9 mouse cellular contexts compared by ENCODE assay signal in genomic region chr1:81316403-81316994, GRCm38 (mm10).
DNase-seq lines count a peak whose midpoint lies in the region; ATAC-seq and TF ChIP-seq lines count a peak whose summit lies in the region.
"Had no signal": no experiment of that assay in that cellular context is flagged by ENCODE, and none has a peak within 500 bp of the region (broad histone marks: within the 10 kb centered on the region; RNA-seq: fewer than 3 reads in every experiment).

No protein-coding gene starts in this region.

- DNase-seq in ES-CJ7 (ENCODE audit: low read depth, low spot score) = peak; percentile 46
- peak; percentile 73 for DNase-seq in forebrain, embryonic 10.5 days (ENCODE audit: extremely low spot score, low spot score)
- DNase-seq in hindbrain, embryonic 10.5 days (ENCODE audit: low spot score) = peak; percentile 76
- peak; percentile 78 to 88 for DNase-seq in layer of hippocampus, postnatal 14 days (ENCODE audit: low spot score in 2 of 2)
- DNase-seq in lung, postnatal 36 days = peak; percentile 72
- DNase-seq in right cerebral cortex, postnatal 14 days = peak; percentile 73

- ATAC-seq in activated CD4-positive, CD25-positive, alpha-beta regulatory T cell, adult 4 months = no peak

- no peaks in the 10 kb centered on the region for H3K36me3 ChIP-seq in forebrain, embryonic 10.5 days (replicated peaks)
- no peaks in the 10 kb centered on the region for H3K36me3 ChIP-seq in hindbrain, embryonic 10.5 days
- H3K36me3 ChIP-seq: limb, embryonic 13.5 days had no signal

- H3K4me3 ChIP-seq in bone marrow macrophage, adult 2 months (ENCODE audit: insufficient read depth, low read length) = no peak overlapping the region
- no peak overlapping the region for H3K4me3 ChIP-seq in forebrain, embryonic 10.5 days
- H3K4me3 ChIP-seq in hindbrain, embryonic 10.5 days = no peak overlapping the region
- H3K4me3 ChIP-seq: limb, embryonic 13.5 days had no signal

- no peaks in the 10 kb centered on the region for H3K4me1 ChIP-seq in bone marrow macrophage, adult 2 months (ENCODE audit: control insufficient read depth, insufficient read depth, low read length)
- H3K4me1 ChIP-seq in forebrain, embryonic 10.5 days = peaks cover 7% of the 10 kb centered on the region; the same call in 1 of the 2 replicates
- H3K4me1 ChIP-seq in hindbrain, embryonic 10.5 days (replicated peaks) = no peaks in the 10 kb centered on the region

- H3K9me3 ChIP-seq in forebrain, embryonic 10.5 days = no peaks in the 10 kb centered on the region
- H3K9me3 ChIP-seq in hindbrain, embryonic 10.5 days = no peaks in the 10 kb centered on the region
- H3K9me3 ChIP-seq: limb, embryonic 13.5 days had no signal

- H3K27me3 ChIP-seq in forebrain, embryonic 10.5 days (ENCODE audit: poor library complexity, severe bottlenecking) = no peaks in the 10 kb centered on the region
- H3K27me3 ChIP-seq in hindbrain, embryonic 10.5 days (ENCODE audit: insufficient read depth, poor library complexity, severe bottlenecking) = no peaks in the 10 kb centered on the region
- H3K27me3 ChIP-seq: limb, embryonic 13.5 days had no signal

- H3K27ac ChIP-seq in bone marrow macrophage, adult 2 months (ENCODE audit: insufficient read depth, low read depth, low read length) = no peak overlapping the region
- peak overlapping the region; percentile 68; the same call in 1 of the 2 replicates for H3K27ac ChIP-seq in forebrain, embryonic 10.5 days
- no peak overlapping the region for H3K27ac ChIP-seq in hindbrain, embryonic 10.5 days
- H3K27ac ChIP-seq: limb, embryonic 13.5 days had no signal

- TF ChIP-seq POLR2A in bone marrow macrophage, adult 2 months (IDR thresholded peaks at IDR 0.05; ENCODE audit: borderline replicate concordance, low read depth, low read length) = no peak

- WGBS in forebrain, embryonic 10.5 days = 60% methylated on average over 9 of the region's 9 CpGs
- 58% methylated on average over 9 of the region's 9 CpGs for WGBS in hindbrain, embryonic 10.5 days

- TF ChIP-seq CTCF in bone marrow macrophage, adult 2 months (IDR thresholded peaks at IDR 0.05; ENCODE audit: low read depth, low read length) = peak; percentile 17; the same call in 1 of the 2 replicates
